Mouse (Mus musculus): ENCODE results near the gene Plagl2. TPM values are rescaled to one million over a fixed set of nuclear protein-coding genes. Genes with fewer than 3 reads are reported as not detected.

Gene Plagl2
- total and polyA plus RNA-seq, 2 experiments = 0.74 to 1.7 TPM

- TF ChIP-seq CTCF (IDR thresholded peaks at IDR 0.05; ENCODE audit: low read depth, low read length) = no peak
- TF ChIP-seq POLR2A (IDR thresholded peaks at IDR 0.05; ENCODE audit: extremely low read depth, insufficient read depth, low read length) = no peak
- peak; percentile 21 for DNase-seq (ENCODE audit: extremely low read depth, low read depth, low spot score)
- Histone ChIP-seq H3K27ac (replicated peaks; ENCODE audit: insufficient read depth, low read depth, low read length) (no peak overlapping the region), H3K79me2 (ENCODE audit: control insufficient read depth, insufficient read depth, low read length) (no peaks in the 10 kb centered on the region), H3K4me1 (ENCODE audit: control insufficient read depth, insufficient read depth, low read length) (no peaks in the 10 kb centered on the region), H3K9ac (ENCODE audit: low read depth, low read length) (no peak overlapping the region), H3K4me3 (ENCODE audit: insufficient read depth, low read depth, low read length) (no peak overlapping the region), H3K27me3 (ENCODE audit: control insufficient read depth, insufficient read depth, low read length) (no peaks in the 10 kb centered on the region), H3K36me3 (ENCODE audit: control insufficient read depth, insufficient read depth, low read length) (peaks cover 29% of the 10 kb centered on the region; the same call in 1 of the 2 replicates)
- 83% methylated on average over 2 of the region's 2 CpGs for WGBS
These were observed 42.1 kb downstream of the Plagl2 start for GRCm38 (mm10) chr2:153199114-153199513.

- Histone ChIP-seq H3K9ac (ENCODE audit: low read depth, low read length) (no peak overlapping the region), H3K79me2 (ENCODE audit: control insufficient read depth, insufficient read depth, low read length) (no peaks in the 10 kb centered on the region), H3K27ac (replicated peaks; ENCODE audit: insufficient read depth, low read depth, low read length) (no peak overlapping the region), H3K4me3 (ENCODE audit: insufficient read depth, low read depth, low read length) (no peak overlapping the region), H3K27me3 (ENCODE audit: control insufficient read depth, insufficient read depth, low read length) (no peaks in the 10 kb centered on the region), H3K4me1 (ENCODE audit: control insufficient read depth, insufficient read depth, low read length) (no peaks in the 10 kb centered on the region), H3K36me3 (ENCODE audit: control insufficient read depth, insufficient read depth, low read length) (peaks cover 26% of the 10 kb centered on the region; the same call in 1 of the 2 replicates)
- 57% methylated on average over 5 of the region's 5 CpGs for WGBS
- no peak for TF ChIP-seq POLR2A (IDR thresholded peaks at IDR 0.05; ENCODE audit: extremely low read depth, insufficient read depth, low read length)
- TF ChIP-seq CTCF (IDR thresholded peaks at IDR 0.05; ENCODE audit: low read depth, low read length) = no peak
- DNase-seq (ENCODE audit: extremely low read depth, low read depth, low spot score) = no peak
These were observed 42.7 kb downstream of the Plagl2 start for GRCm38 (mm10) chr2:153198485-153198884.

DNA sequence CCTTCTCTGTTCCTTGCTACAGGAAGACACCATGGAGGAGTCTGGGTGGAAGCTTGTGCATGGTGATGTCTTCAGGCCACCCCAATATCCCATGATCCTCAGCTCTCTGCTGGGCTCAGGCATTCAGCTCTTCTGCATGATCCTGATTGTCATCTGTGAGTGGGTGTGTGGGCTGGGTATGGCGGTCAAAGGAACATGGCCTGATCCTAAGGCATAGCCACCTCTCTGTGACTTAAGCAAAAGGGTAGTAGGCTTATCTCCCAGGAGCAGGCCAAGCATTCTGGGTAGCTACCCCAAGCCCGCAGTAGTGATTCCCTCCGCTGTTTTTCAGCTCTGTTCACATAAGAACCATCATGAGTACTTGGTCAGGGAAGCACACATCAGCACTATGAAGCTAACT, 47.0 kb downstream of the Plagl2 start:
- TF ChIP-seq POLR2A (IDR thresholded peaks at IDR 0.05; ENCODE audit: extremely low read depth, insufficient read depth, low read length) (no peak), CTCF (IDR thresholded peaks at IDR 0.05; ENCODE audit: low read depth, low read length) (no peak)
- Histone ChIP-seq H3K4me1 (ENCODE audit: control insufficient read depth, insufficient read depth, low read length) (no peaks in the 10 kb centered on the region), H3K4me3 (ENCODE audit: insufficient read depth, low read depth, low read length) (no peak overlapping the region), H3K27me3 (ENCODE audit: control insufficient read depth, insufficient read depth, low read length) (no peaks in the 10 kb centered on the region), H3K27ac (replicated peaks; ENCODE audit: insufficient read depth, low read depth, low read length) (no peak overlapping the region), H3K9ac (ENCODE audit: low read depth, low read length) (no peak overlapping the region), H3K36me3 (ENCODE audit: control insufficient read depth, insufficient read depth, low read length) (peaks cover 29% of the 10 kb centered on the region; the same call in 1 of the 2 replicates), H3K79me2 (ENCODE audit: control insufficient read depth, insufficient read depth, low read length) (no peaks in the 10 kb centered on the region)
- WGBS = 99% methylated on average over 3 of the region's 3 CpGs
- no peak for DNase-seq (ENCODE audit: extremely low read depth, low read depth, low spot score)

- Histone ChIP-seq H3K27me3 (ENCODE audit: control insufficient read depth, insufficient read depth, low read length) (no peaks in the 10 kb centered on the region), H3K4me1 (ENCODE audit: control insufficient read depth, insufficient read depth, low read length) (no peaks in the 10 kb centered on the region), H3K36me3 (ENCODE audit: control insufficient read depth, insufficient read depth, low read length) (peaks cover 38% of the 10 kb centered on the region), H3K27ac (replicated peaks; ENCODE audit: insufficient read depth, low read depth, low read length) (no peak overlapping the region), H3K79me2 (ENCODE audit: control insufficient read depth, insufficient read depth, low read length) (no peaks in the 10 kb centered on the region), H3K9ac (ENCODE audit: low read depth, low read length) (no peak overlapping the region), H3K4me3 (ENCODE audit: insufficient read depth, low read depth, low read length) (no peak overlapping the region)
- DNase-seq (ENCODE audit: extremely low read depth, low read depth, low spot score) = no peak
- WGBS = 66% methylated on average over 2 of the region's 2 CpGs
- TF ChIP-seq CTCF (IDR thresholded peaks at IDR 0.05; ENCODE audit: low read depth, low read length) (no peak), POLR2A (IDR thresholded peaks at IDR 0.05; ENCODE audit: extremely low read depth, insufficient read depth, low read length) (no peak)
These were observed 50.0 kb downstream of the Plagl2 start for GRCm38 (mm10) chr2:153191242-153191641.

- no peak for DNase-seq (ENCODE audit: extremely low read depth, low read depth, low spot score)
- Histone ChIP-seq H3K4me3 (ENCODE audit: insufficient read depth, low read depth, low read length) (no peak overlapping the region), H3K27ac (replicated peaks; ENCODE audit: insufficient read depth, low read depth, low read length) (no peak overlapping the region), H3K4me1 (ENCODE audit: control insufficient read depth, insufficient read depth, low read length) (no peaks in the 10 kb centered on the region), H3K36me3 (ENCODE audit: control insufficient read depth, insufficient read depth, low read length) (peaks cover 58% of the 10 kb centered on the region), H3K79me2 (ENCODE audit: control insufficient read depth, insufficient read depth, low read length) (no peaks in the 10 kb centered on the region), H3K27me3 (ENCODE audit: control insufficient read depth, insufficient read depth, low read length) (no peaks in the 10 kb centered on the region), H3K9ac (ENCODE audit: low read depth, low read length) (no peak overlapping the region)
- no peak for TF ChIP-seq CTCF (IDR thresholded peaks at IDR 0.05; ENCODE audit: low read depth, low read length)
- TF ChIP-seq POLR2A (IDR thresholded peaks at IDR 0.05; ENCODE audit: extremely low read depth, insufficient read depth, low read length) = no peak
- 86% methylated on average over 2 of the region's 2 CpGs for WGBS
These were observed 53.4 kb downstream of the Plagl2 start for GRCm38 (mm10) chr2:153187848-153188247.

GRCm38 (mm10) chr2:153186176-153186591, 55.0 kb downstream of the Plagl2 start:
- H3K79me2 ChIP-seq (ENCODE audit: control insufficient read depth, insufficient read depth, low read length) = no peaks in the 10 kb centered on the region
- H3K27me3 ChIP-seq (ENCODE audit: control insufficient read depth, insufficient read depth, low read length) = no peaks in the 10 kb centered on the region
- H3K36me3 ChIP-seq (ENCODE audit: control insufficient read depth, insufficient read depth, low read length) = peaks cover 61% of the 10 kb centered on the region
- H3K4me1 ChIP-seq (ENCODE audit: control insufficient read depth, insufficient read depth, low read length) = no peaks in the 10 kb centered on the region
- TF ChIP-seq CTCF (IDR thresholded peaks at IDR 0.05; ENCODE audit: low read depth, low read length) = no peak
- no peak overlapping the region for H3K9ac ChIP-seq (ENCODE audit: low read depth, low read length)
- WGBS = 77% methylated on average over 2 of the region's 2 CpGs
- no peak overlapping the region for H3K27ac ChIP-seq (replicated peaks; ENCODE audit: insufficient read depth, low read depth, low read length)
- no peak for DNase-seq (ENCODE audit: extremely low read depth, low read depth, low spot score)
- no peak overlapping the region for H3K4me3 ChIP-seq (ENCODE audit: insufficient read depth, low read depth, low read length)

All from liver, adult 2 months (tissue).